Mouse (Mus musculus) lung, postnatal 0 days (tissue): ENCODE results near the gene Pink1.

ENCODE experiments used
- CTCF ChIP-seq: IDR thresholded peaks from 2 replicates; pipeline ENCODE4 v1.5.1; 2016; ENCODE audit warnings: antibody characterized with exemption, mild to moderate bottlenecking
- EP300 ChIP-seq: IDR thresholded peaks from 2 replicates; pipeline ENCODE4 v1.6.1; 2016; ENCODE audit warnings: antibody characterized with exemption, mild to moderate bottlenecking, control low read depth

DNA sequence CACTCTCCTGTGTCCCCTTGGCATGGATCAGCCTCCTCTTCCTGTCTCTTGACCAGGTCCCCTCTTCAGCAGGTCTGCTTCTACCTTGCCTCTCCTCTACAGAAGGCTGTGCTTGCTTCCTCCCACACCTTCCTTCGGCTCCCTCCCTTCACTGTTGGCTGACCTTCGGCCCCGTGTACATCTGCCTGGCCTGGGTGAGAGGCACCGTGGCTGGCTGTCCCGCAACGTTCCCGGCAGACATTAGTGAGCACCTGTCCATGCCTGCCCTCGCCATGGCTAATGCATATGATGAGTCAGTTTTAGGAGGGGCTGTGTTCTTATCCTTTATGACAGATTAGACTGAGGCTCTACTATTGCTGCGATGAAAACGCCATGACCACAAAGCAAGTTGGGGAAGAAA is 58.2 kb downstream of the Pink1 start:
- TF ChIP-seq EP300 = no peak
- TF ChIP-seq CTCF = no peak
